Mouse (Mus musculus) hindbrain, embryonic 12.5 days (tissue): ENCODE results near the gene Sh3pxd2b. TPM values are rescaled to one million over a fixed set of nuclear protein-coding genes. Genes with fewer than 3 reads are reported as not detected.

ENCODE experiments used
- ATAC-seq: fragments of 200-750 bp; cut with Nextera tagmentation; 2 replicates; pipeline ENCODE4 v1.8.0; 2017; ENCODE audit warnings: moderate TSS enrichment; ENCODE audit not compliant: low FRiP score
- H3K27ac ChIP-seq: fragments of 300-500 bp; sonication (generic); 2 replicates; pipeline ENCODE4 v1.5.1; 2016; ENCODE audit warnings: mild to moderate bottlenecking
- H3K27me3 ChIP-seq: fragments of 300-500 bp; sonication (generic); 2 replicates; pipeline ENCODE4 v1.6.1; 2016; ENCODE audit warnings: mild to moderate bottlenecking
- H3K36me3 ChIP-seq: fragments of 300-500 bp; sonication (generic); 2 replicates; pipeline ENCODE4 v1.6.1; 2016; ENCODE audit warnings: mild to moderate bottlenecking
- H3K4me1 ChIP-seq: fragments of 300-500 bp; sonication (generic); 2 replicates; pipeline ENCODE4 v1.6.1; 2016
- H3K4me2 ChIP-seq: fragments of 300-500 bp; sonication (generic); replicated peaks from 2 replicates; pipeline ENCODE4 v1.6.1; 2016; ENCODE audit warnings: mild to moderate bottlenecking
- H3K4me3 ChIP-seq: fragments of 300-500 bp; sonication (generic); 2 replicates; pipeline ENCODE4 v1.5.1; 2016; ENCODE audit warnings: mild to moderate bottlenecking
- H3K9ac ChIP-seq: fragments of 300-500 bp; sonication (generic); 2 replicates; pipeline ENCODE4 v1.6.1; 2016; ENCODE audit warnings: mild to moderate bottlenecking, moderate library complexity
- H3K9me3 ChIP-seq: fragments of 300-500 bp; sonication (generic); replicated peaks from 2 replicates; pipeline ENCODE4 v1.6.1; 2016; ENCODE audit warnings: mild to moderate bottlenecking
- WGBS: fragments of 180-500 bp; shearing (Covaris S2); methylation state at CpG from one replicate; pipeline ENCODE4 v1.1.7; 2016; 5-methylcytosine and 5-hydroxymethylcytosine counted together
- polyA plus RNA-seq: library from polyadenylated mRNA; unstranded; fragments of >200 nt; fragmentation: Nextera tagmentation; extraction: Ambion mirVana; gene quantifications from 2 replicates; pipeline ENCODE4 v1.2.1, GENCODE M21; 2016

The Sh3pxd2b gene
- polyA plus RNA-seq, 1 experiment from 2014 or later = 29.5 TPM

- H3K4me1 ChIP-seq = no peaks in the 10 kb centered on the region
- H3K27me3 ChIP-seq = no peaks in the 10 kb centered on the region
- H3K4me3 ChIP-seq = no peak overlapping the region
- no peak overlapping the region for H3K4me2 ChIP-seq
- H3K9me3 ChIP-seq = no peaks in the 10 kb centered on the region
- peaks cover 67% of the 10 kb centered on the region for H3K36me3 ChIP-seq
- no peak for ATAC-seq
- 82% methylated on average over 12 of the region's 12 CpGs for WGBS
- no peak overlapping the region for H3K9ac ChIP-seq
- no peak overlapping the region for H3K27ac ChIP-seq
Measured at GRCm38 (mm10) chr11:32423311-32423710, 75.7 kb downstream of the Sh3pxd2b start.

DNA sequence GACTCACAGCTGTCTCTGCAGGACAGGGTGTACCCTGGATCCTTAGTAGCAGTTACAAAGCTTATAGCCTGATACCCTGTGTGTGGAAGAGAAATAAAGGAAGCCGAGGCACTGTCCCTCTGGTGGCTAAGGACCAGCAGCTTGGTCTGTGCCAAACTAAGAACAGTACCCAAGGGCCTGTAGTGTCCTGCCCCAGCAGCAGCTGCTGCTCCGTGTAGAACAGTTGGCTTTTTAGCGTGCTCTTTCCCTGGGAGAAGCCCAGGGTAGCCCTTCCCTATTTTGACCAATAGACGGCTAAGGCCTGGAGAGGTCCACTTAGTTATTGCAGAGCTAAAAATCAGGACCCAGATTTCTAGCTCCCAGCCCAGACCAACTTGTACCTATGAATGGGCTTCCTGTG is 77.0 kb downstream of the Sh3pxd2b start:
- Histone ChIP-seq H3K27ac (no peak overlapping the region), H3K4me1 (no peaks in the 10 kb centered on the region), H3K9me3 (no peaks in the 10 kb centered on the region), H3K36me3 (peaks cover 60% of the 10 kb centered on the region), H3K27me3 (no peaks in the 10 kb centered on the region), H3K4me3 (no peak overlapping the region), H3K9ac (no peak overlapping the region), H3K4me2 (no peak overlapping the region)
- ATAC-seq = no peak
- WGBS = 88% methylated on average over 4 of the region's 4 CpGs

DNA sequence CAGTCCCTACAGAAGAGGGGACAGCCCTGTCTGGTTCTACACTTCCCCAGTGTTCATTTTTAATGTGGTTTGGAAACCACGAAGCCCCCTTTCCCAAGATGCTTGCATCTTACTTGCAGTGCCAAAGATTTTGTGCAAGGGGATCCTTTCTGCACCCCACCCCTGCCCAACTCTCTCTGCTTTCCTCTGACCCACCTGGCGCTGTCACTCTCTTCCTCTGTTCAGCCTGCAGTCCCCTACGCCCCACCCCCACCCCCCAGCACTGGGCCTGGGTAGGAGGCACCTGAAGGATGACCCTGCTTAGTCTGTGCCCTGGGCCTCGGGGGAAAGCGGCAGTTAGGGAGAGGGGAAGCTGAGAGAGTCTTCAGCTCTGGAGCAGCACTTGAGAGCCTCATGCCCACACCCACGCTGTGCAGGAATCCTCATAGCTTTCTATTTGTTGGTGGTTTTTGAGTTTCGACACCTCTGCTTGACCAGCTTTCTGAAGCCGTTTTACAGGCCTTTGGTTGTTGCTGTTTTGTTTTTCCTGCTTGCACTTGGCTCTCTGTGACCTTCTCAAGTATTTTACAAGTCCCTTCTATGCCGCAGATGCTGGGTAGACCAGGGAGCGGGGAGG is 77.5 kb downstream of the Sh3pxd2b start:
- no peak for ATAC-seq
- no peaks in the 10 kb centered on the region for H3K4me1 ChIP-seq
- H3K36me3 ChIP-seq = peaks cover 55% of the 10 kb centered on the region
- no peaks in the 10 kb centered on the region for H3K27me3 ChIP-seq
- H3K4me3 ChIP-seq = no peak overlapping the region
- H3K9me3 ChIP-seq = no peaks in the 10 kb centered on the region
- no peak overlapping the region for H3K9ac ChIP-seq
- no peak overlapping the region for H3K4me2 ChIP-seq
- H3K27ac ChIP-seq = no peak overlapping the region
- WGBS = 76% methylated on average over 10 of the region's 10 CpGs

GRCm38 (mm10) chr11:32427537-32427936 is 79.9 kb downstream of the Sh3pxd2b start:
- H3K9me3 ChIP-seq = no peaks in the 10 kb centered on the region
- no peak overlapping the region for H3K27ac ChIP-seq
- H3K4me1 ChIP-seq = no peaks in the 10 kb centered on the region
- no peak overlapping the region for H3K4me3 ChIP-seq
- 84% methylated on average over 7 of the region's 7 CpGs for WGBS
- no peaks in the 10 kb centered on the region for H3K27me3 ChIP-seq
- ATAC-seq = no peak
- H3K4me2 ChIP-seq = no peak overlapping the region
- no peak overlapping the region for H3K9ac ChIP-seq
- peaks cover 33% of the 10 kb centered on the region for H3K36me3 ChIP-seq

GRCm38 (mm10) chr11:32435410-32436060 is 87.9 kb downstream of the Sh3pxd2b start:
- no peaks in the 10 kb centered on the region for H3K27me3 ChIP-seq
- H3K4me2 ChIP-seq = no peak overlapping the region
- no peak overlapping the region for H3K27ac ChIP-seq
- no peaks in the 10 kb centered on the region for H3K36me3 ChIP-seq
- WGBS = 64% methylated on average over 6 of the region's 6 CpGs
- H3K9me3 ChIP-seq = no peaks in the 10 kb centered on the region
- H3K4me3 ChIP-seq = no peak overlapping the region
- ATAC-seq = no peak
- no peaks in the 10 kb centered on the region for H3K4me1 ChIP-seq
- no peak overlapping the region for H3K9ac ChIP-seq

- 76% methylated on average over 3 of the region's 3 CpGs for WGBS
- no peaks in the 10 kb centered on the region for H3K9me3 ChIP-seq
- no peak overlapping the region for H3K9ac ChIP-seq
- H3K4me2 ChIP-seq = no peak overlapping the region
- H3K4me3 ChIP-seq = no peak overlapping the region
- no peaks in the 10 kb centered on the region for H3K36me3 ChIP-seq
- no peak overlapping the region for H3K27ac ChIP-seq
- no peaks in the 10 kb centered on the region for H3K4me1 ChIP-seq
- ATAC-seq = no peak
- H3K27me3 ChIP-seq = no peaks in the 10 kb centered on the region
Measured at GRCm38 (mm10) chr11:32442576-32442975, 95.0 kb downstream of the Sh3pxd2b start.

DNA sequence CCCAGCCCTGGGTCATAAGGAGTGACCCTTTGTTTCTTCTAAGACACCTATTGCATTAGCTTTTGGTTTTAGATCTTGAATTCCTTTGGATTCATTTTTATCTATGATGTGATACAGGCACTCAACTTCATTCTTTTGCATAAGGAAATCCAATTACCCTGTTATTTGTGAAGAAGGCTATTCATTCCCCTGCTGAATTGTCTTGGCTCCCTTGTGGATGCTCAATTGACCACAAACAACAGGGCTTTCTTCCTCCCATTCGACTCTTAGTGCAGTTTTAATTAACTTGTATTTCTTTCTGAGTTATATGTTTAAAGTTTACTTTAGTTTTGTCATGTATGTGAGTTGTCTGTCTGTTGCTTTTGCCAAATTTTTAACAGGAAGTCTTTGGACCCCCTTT is 96.6 kb downstream of the Sh3pxd2b start:
- Histone ChIP-seq H3K27ac (no peak overlapping the region), H3K9me3 (no peaks in the 10 kb centered on the region), H3K27me3 (no peaks in the 10 kb centered on the region), H3K4me3 (no peak overlapping the region), H3K36me3 (no peaks in the 10 kb centered on the region), H3K9ac (no peak overlapping the region), H3K4me1 (no peaks in the 10 kb centered on the region), H3K4me2 (no peak overlapping the region)
- WGBS = 4% methylated on average over 1 of the region's 1 CpGs
- no peak for ATAC-seq

- H3K9ac ChIP-seq = no peak overlapping the region
- no peak overlapping the region for H3K4me2 ChIP-seq
- H3K27ac ChIP-seq = no peak overlapping the region
- H3K36me3 ChIP-seq = no peaks in the 10 kb centered on the region
- no peak overlapping the region for H3K4me3 ChIP-seq
- no peak for ATAC-seq
- WGBS = 72% methylated on average over 1 of the region's 1 CpGs
- H3K9me3 ChIP-seq = no peaks in the 10 kb centered on the region
- H3K4me1 ChIP-seq = no peaks in the 10 kb centered on the region
- H3K27me3 ChIP-seq = no peaks in the 10 kb centered on the region
Measured at GRCm38 (mm10) chr11:32445135-32445534, 97.5 kb downstream of the Sh3pxd2b start.

DNA sequence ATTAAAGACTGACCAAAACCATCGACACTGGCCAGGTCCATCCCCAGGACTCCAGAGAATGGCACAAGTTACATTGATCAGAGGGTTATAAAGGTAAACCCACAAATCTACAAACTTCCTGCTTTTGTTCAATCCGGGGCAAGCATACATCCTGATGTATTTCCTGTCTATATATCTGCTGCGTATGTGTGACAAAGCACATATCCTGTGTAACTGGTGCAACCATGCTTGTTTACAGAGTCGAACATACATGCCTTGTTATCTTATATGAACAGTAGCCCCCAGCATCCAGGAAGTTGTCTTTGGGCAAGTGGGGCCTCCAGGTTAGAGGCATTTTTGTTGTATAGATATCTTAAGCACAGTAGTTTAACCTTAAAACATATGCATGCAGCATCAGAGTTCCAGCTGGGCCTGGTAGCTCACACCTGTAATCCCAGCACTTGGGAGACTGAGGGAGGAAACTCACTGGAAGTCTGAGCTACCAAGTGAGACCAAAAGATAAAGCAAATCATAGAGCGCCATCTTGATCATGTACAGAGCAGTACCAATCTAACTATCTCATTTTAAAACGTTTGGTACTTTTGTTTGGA is 98.1 kb downstream of the Sh3pxd2b start:
- no peaks in the 10 kb centered on the region for H3K27me3 ChIP-seq
- no peaks in the 10 kb centered on the region for H3K9me3 ChIP-seq
- H3K4me1 ChIP-seq = no peaks in the 10 kb centered on the region
- 84% methylated on average over 6 of the region's 6 CpGs for WGBS
- no peak for ATAC-seq
- no peaks in the 10 kb centered on the region for H3K36me3 ChIP-seq
- H3K4me3 ChIP-seq = no peak overlapping the region
- H3K9ac ChIP-seq = no peak overlapping the region
- H3K4me2 ChIP-seq = no peak overlapping the region
- H3K27ac ChIP-seq = no peak overlapping the region

GRCm38 (mm10) chr11:32450216-32450615 is 102.6 kb downstream of the Sh3pxd2b start:
- no peaks in the 10 kb centered on the region for H3K9me3 ChIP-seq
- no peak for ATAC-seq
- no peak overlapping the region for H3K27ac ChIP-seq
- 0 out of 2 replicates have a peak, but pooled peaks cover 4% of the 10 kb centered on the region for H3K4me1 ChIP-seq
- no peaks in the 10 kb centered on the region for H3K27me3 ChIP-seq
- H3K9ac ChIP-seq = no peak overlapping the region
- no peaks in the 10 kb centered on the region for H3K36me3 ChIP-seq
- H3K4me2 ChIP-seq = no peak overlapping the region
- H3K4me3 ChIP-seq = no peak overlapping the region
- WGBS = 4% methylated on average over 1 of the region's 1 CpGs

DNA sequence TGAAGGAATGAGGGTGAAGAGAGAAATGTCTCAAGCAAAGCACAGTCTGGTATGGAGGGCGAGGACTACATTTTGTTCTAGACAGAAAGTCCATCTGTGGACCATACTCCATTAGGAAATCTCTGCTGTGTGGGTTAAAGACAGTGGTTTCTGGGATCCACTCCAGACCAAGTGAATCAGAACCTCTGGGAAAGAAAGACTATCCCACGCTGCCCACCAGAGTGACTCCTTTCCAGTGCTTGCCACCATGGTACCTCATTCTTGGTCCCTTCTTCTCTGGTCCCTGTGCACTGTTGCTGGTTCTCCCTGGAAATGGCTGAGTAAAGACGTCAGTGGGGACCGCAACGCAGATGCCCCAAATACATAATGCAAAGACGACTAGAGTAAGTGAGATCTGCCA is 103.7 kb downstream of the Sh3pxd2b start:
- H3K4me1 ChIP-seq = peaks cover 5% of the 10 kb centered on the region
- no peak overlapping the region for H3K4me2 ChIP-seq
- no peak overlapping the region for H3K27ac ChIP-seq
- H3K9ac ChIP-seq = no peak overlapping the region
- no peak for ATAC-seq
- WGBS = 92% methylated on average over 6 of the region's 6 CpGs
- no peaks in the 10 kb centered on the region for H3K27me3 ChIP-seq
- H3K4me3 ChIP-seq = no peak overlapping the region
- no peaks in the 10 kb centered on the region for H3K9me3 ChIP-seq
- H3K36me3 ChIP-seq = no peaks in the 10 kb centered on the region

- H3K4me2 ChIP-seq = no peak overlapping the region
Measured at GRCm38 (mm10) chr11:32452745-32453144, 105.1 kb downstream of the Sh3pxd2b start.

More at GRCm38 (mm10) chr11:32452745-32453144, 105.1 kb downstream of the Sh3pxd2b start:
- Histone ChIP-seq H3K36me3 (no peaks in the 10 kb centered on the region), H3K27me3 (no peaks in the 10 kb centered on the region), H3K9me3 (no peaks in the 10 kb centered on the region), H3K4me3 (no peak overlapping the region), H3K4me1 (peaks cover 13% of the 10 kb centered on the region), H3K27ac (no peak overlapping the region), H3K9ac (no peak overlapping the region)
- WGBS = 99% methylated on average over 4 of the region's 4 CpGs
- ATAC-seq = no peak
